ENCODE assay signal across 14 mouse cellular contexts in the genomic region with DNA sequence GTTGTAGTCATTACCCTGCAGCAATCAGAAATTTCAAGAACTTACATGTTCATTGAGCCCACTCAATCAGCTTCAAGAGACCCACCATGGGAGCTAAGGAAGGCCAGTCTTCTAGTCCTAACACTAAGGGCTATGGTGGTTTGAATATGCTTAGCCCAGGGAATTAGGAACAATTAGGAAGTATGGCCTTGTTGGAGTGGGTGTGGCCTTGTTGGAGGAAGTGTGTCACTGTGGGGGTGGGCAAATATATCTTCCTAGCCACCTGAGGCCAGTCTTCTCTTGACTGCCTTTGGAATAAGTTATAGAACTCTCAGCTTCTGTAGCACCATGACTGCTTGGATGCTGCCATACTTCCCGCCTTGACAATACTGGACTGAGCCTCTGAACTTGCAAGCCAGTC. TPM values are rescaled to one million over a fixed set of nuclear protein-coding genes. Genes with fewer than 3 reads are reported as not detected.
DNase-seq lines count a peak whose midpoint lies in the region; ATAC-seq and TF ChIP-seq lines count a peak whose summit lies in the region.
"Had no signal": no experiment of that assay in that cellular context is flagged by ENCODE, and none has a peak within 500 bp of the region (broad histone marks: within the 10 kb centered on the region; RNA-seq: fewer than 3 reads in every experiment).

No protein-coding gene starts in this region.

- H3K4me3 ChIP-seq in kidney, embryonic 15.5 days (replicated peaks) = no peak overlapping the region
- peak overlapping the region; percentile 61; the same call in 1 of the 2 replicates for H3K4me3 ChIP-seq in G1E (ENCODE audit: low read depth, low read length)
- no peak overlapping the region for H3K4me3 ChIP-seq in liver, embryonic 14.5 days (ENCODE audit: insufficient read depth in 1 of 2, low read depth in 2 of 2, low read length in 2 of 2)

- no peak for ATAC-seq in kidney, embryonic 15.5 days (replicated peaks; ENCODE audit: low FRiP score)
- no peak for ATAC-seq in G1E (ENCODE audit: extremely low read depth, insufficient number of reproducible peaks, low FRiP score, poor library complexity, severe bottlenecking)
- ATAC-seq in liver, embryonic 14.5 days (ENCODE audit: insufficient read depth) = no peak

- no peaks in the 10 kb centered on the region for H3K27me3 ChIP-seq in kidney, embryonic 15.5 days
- H3K27me3 ChIP-seq in G1E (ENCODE audit: insufficient read depth, low read length) = peaks cover 14% of the 10 kb centered on the region
- H3K27me3 ChIP-seq in liver, embryonic 14.5 days (ENCODE audit: control insufficient read depth, insufficient read depth, low read length) = no peaks in the 10 kb centered on the region
- H3K27me3 ChIP-seq: forebrain, embryonic 13.5 days; heart, embryonic 13.5 days; neural tube, embryonic 12.5 days; Patski had no signal

- H3K9ac ChIP-seq in kidney, embryonic 15.5 days = no peak overlapping the region
- H3K9ac ChIP-seq in liver, embryonic 14.5 days (replicated peaks) = no peak overlapping the region

- 97% methylated on average over 1 of the region's 1 CpGs for WGBS in kidney, embryonic 15.5 days
- 81% methylated on average over 1 of the region's 1 CpGs for WGBS in liver, embryonic 14.5 days (ENCODE audit: insufficient replicate concordance)

- peak overlapping the region; percentile 10; the same call in 1 of the 2 replicates for H3K27ac ChIP-seq in kidney, embryonic 15.5 days
- no peak overlapping the region for H3K27ac ChIP-seq in liver, embryonic 14.5 days
- H3K27ac ChIP-seq: forebrain, embryonic 13.5 days; heart, embryonic 13.5 days; hindbrain, postnatal 0 days; neural tube, embryonic 12.5 days had no signal

- TF ChIP-seq CTCF in G1E (IDR thresholded peaks at IDR 0.05; ENCODE audit: low read depth, low read length) = no peak
- TF ChIP-seq CTCF in liver, embryonic 14.5 days (IDR thresholded peaks at IDR 0.05; ENCODE audit: low read depth) = no peak

- no peaks in the 10 kb centered on the region for H3K9me3 ChIP-seq in kidney, embryonic 15.5 days (replicated peaks)
- H3K9me3 ChIP-seq in G1E (replicated peaks) = no peaks in the 10 kb centered on the region
- no peaks in the 10 kb centered on the region for H3K9me3 ChIP-seq in liver, embryonic 14.5 days (ENCODE audit: control insufficient read depth, low read length)
- H3K9me3 ChIP-seq: forebrain, embryonic 13.5 days; heart, embryonic 13.5 days; midbrain, embryonic 10.5 days; neural tube, embryonic 12.5 days had no signal

- peaks cover 17% of the 10 kb centered on the region for H3K36me3 ChIP-seq in kidney, embryonic 15.5 days
- peaks cover 24% of the 10 kb centered on the region for H3K36me3 ChIP-seq in G1E (replicated peaks)
- no peaks in the 10 kb centered on the region for H3K36me3 ChIP-seq in liver, embryonic 14.5 days (replicated peaks; ENCODE audit: control insufficient read depth, insufficient read depth, low read depth)

- H3K4me1 ChIP-seq in kidney, embryonic 15.5 days = peaks cover 34% of the 10 kb centered on the region
- peaks cover 40% of the 10 kb centered on the region for H3K4me1 ChIP-seq in G1E (ENCODE audit: insufficient read depth, low read depth, low read length)
- peaks cover 6 to 24% of the 10 kb centered on the region in 2 experiments for H3K4me1 ChIP-seq in liver, embryonic 14.5 days (replicated peaks; ENCODE audit: control insufficient read depth in 2 of 2, insufficient read depth in 2 of 2, low read length in 1 of 2)
- H3K4me1 ChIP-seq: neural tube, embryonic 12.5 days had no signal

- TF ChIP-seq EP300 in liver, embryonic 14.5 days (IDR thresholded peaks at IDR 0.05; ENCODE audit: low read depth) = no peak

- no peak overlapping the region for H3K4me2 ChIP-seq in kidney, embryonic 15.5 days
- H3K4me2 ChIP-seq in liver, embryonic 14.5 days (ENCODE audit: low read depth) = peak overlapping the region; percentile 83

- DNase-seq in kidney, adult 9 months = no peak
- peak; percentile 73 for DNase-seq in A20 (ENCODE audit: low read depth, low spot score)
- DNase-seq in G1E (ENCODE audit: low spot score) = no peak
- DNase-seq in liver, embryonic 14.5 days (ENCODE audit: low read depth in 3 of 3, low spot score in 3 of 3) = no peak
- no peak for DNase-seq in lung, adult 18-20 months
- no peak for DNase-seq in adrenal gland, postnatal 36 days
- no peak for DNase-seq in urinary bladder, postnatal 25 days (ENCODE audit: low spot score)

RNA-seq across cellular contexts. Expression of a gene that starts 0.7 kb away (rescaled TPM):
- polyA plus RNA-seq in kidney, embryonic 15.5 days (2015; fragmentation: Nextera tagmentation; extraction: Ambion mirVana) = 25.8 and 30.3 TPM in 2 replicates
- total RNA-seq in G1E (2014; fragmentation: Nextera tagmentation) = 55.0 and 58.6 TPM in 2 replicates
- 26.0 and 29.9 TPM in 2 replicates for total RNA-seq in G1E (2017)
- 3.0 and 8.5 TPM in 2 replicates for polyA plus RNA-seq in G1E (2012)
- 9.4 and 10.0 TPM in 2 replicates for polyA plus RNA-seq in liver, embryonic 14.5 days (2012; rRNA removed)
- 7.4 and 9.4 TPM in 2 replicates for polyA plus RNA-seq in liver, embryonic 14.5 days (2014; fragmentation: Nextera tagmentation; extraction: Ambion mirVana)
- 10 to 100 TPM; 14.0 to 19.4 TPM for total RNA-seq in adrenal gland, postnatal 36 days (2021)

RNA-seq across cellular contexts. Expression of a gene that starts 27.2 kb away (rescaled TPM):
- polyA plus RNA-seq in kidney, embryonic 15.5 days (2015; fragmentation: Nextera tagmentation; extraction: Ambion mirVana) = 15.1 and 15.9 TPM in 2 replicates
- total RNA-seq in G1E (2014; fragmentation: Nextera tagmentation) (not detected in 2 replicates), G1E (2017) (0.22 and 0.29 TPM in 2 replicates)
- polyA plus RNA-seq in G1E (2012) = 0.21 and 0.22 TPM in 2 replicates
- polyA plus RNA-seq in liver, embryonic 14.5 days (2012; rRNA removed) = 9.1 and 9.2 TPM in 2 replicates
- 4.5 and 5.2 TPM in 2 replicates for polyA plus RNA-seq in liver, embryonic 14.5 days (2014; fragmentation: Nextera tagmentation; extraction: Ambion mirVana)
- total RNA-seq in adrenal gland, postnatal 36 days (2021) = 10 to 100 TPM in 1 of 2 experiments, 1 to 10 TPM in 1; 8.4 to 12.3 TPM
